Mouse (Mus musculus) spleen, adult 12 weeks (tissue): Measurements from ENCODE around the gene Pde4b.

Experiments
- DNase-seq: peaks from one replicate; pipeline ENCODE4 v3.0.0; 2022; ENCODE audit warnings: low spot score

The Pde4b gene

DNA sequence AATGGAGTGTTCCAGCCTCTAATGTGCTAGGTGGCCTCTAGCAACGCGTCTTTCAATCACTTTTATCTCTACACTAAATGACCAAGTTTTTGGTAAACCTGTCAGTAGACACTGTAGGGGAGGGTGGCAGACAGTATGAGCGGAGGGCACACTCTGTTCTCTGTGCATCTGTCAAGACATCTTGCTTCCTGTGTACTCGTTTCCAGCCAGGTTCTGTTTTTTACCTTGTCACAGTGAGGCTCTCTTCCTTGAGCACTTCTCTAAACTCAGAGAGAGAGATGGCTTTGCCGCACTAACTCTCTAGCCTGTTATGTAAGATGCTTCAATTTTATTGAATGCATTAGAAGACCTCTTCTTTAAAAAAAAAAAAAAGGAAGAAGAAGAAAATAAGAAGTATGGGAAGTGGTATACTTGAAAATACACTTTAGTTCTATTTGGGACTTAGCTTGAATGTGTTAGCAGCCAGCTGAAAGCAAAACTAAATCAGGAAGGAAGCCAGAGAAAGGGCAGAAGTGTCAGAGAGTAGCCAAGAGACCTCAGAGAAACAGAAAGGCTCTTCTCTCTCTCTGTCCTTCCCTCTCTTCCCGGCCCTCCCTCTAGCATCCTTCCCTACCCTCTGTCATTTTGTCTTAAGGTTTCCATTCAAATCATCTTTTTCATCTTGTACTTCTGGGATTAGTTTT is 202.8 kb downstream of the Pde4b start:
- DNase-seq: no peak

DNA sequence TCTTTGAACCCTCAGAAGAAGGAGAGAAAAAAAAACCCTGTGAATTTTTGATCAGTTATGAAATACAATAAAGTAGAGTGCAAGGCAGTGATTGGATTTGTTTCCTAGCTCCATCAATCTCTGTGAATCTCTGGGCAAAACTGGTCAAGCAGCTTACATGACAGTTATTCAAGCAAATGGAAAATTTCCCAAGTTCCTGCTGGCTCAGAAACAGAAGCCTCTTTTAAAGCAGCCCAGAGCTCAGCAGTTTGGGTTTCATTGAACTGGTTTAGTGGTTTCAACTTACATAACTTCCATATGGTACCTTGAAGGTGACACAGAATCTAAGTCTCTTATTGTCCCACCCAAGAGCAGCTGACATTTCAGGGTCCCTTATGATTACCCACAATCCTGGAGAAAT is 210.2 kb downstream of the Pde4b start:
- no peak for DNase-seq

DNA sequence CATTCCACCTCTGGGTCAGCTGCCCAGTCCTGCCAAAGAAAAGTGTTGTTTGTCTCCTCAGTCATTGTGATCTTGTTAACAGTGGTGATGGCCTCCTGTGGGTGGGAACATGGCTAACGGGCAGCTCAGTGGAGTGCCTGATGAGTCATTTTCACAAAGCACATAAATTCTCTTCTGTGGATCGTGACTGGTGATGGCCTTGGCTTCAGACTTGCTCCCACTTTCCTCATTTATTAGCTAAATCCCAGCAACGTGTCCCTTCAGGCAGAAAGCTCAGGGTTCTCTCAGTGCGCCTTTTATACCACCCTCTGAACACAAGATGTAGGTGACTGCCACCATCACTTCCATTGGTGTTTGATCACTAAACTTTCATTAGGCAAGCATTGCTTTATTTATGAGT is 215.2 kb downstream of the Pde4b start:
- DNase-seq: no peak

DNA sequence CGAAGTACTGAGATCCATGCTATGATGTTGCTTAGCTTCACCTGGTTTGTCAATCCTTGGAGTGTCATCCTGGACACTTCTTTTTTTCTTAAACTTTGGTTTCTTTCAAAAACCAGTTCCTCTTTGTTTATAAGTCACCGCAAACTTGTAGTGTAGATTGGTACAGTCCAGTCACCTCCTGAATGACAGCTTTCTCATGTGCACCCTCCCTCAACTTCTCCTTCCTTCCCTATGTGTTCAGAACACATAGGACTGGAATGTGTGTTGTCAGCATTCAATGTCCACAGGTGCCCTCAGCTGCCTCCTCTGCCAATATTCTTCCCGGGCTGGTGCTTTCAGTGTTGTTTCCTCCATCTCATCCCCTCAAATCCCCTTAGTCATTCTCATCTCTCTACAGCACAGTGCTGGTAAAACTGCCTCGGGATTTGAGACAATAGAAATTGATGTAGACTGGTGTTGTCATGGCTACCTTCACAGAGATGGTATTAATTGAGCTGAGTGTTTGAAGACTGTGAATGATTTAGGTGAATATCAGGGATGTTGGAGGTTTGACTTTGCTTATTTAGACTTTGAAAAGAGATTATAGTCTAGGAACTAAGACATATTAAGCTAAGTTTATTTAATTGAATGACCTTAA is 220.4 kb downstream of the Pde4b start:
- no peak for DNase-seq

DNA sequence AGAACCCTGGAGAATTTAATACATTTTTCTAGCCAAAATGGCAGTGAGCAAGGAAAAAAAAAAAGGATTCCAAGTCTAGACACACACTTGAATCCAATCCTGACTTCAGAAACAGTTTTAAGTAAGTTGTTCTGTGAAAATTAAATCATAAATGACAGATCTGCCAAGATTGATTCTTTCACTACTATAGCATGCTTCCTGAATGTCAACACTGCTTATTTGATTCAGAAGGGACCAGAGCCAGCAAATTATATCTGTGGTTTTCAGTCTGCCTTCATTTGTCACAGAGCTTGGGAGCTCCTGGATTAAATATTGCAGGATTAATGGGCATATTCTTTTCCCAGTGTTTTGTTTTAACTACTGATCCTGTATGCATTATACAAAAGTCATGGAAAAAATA is 223.3 kb downstream of the Pde4b start:
- no peak for DNase-seq

DNA sequence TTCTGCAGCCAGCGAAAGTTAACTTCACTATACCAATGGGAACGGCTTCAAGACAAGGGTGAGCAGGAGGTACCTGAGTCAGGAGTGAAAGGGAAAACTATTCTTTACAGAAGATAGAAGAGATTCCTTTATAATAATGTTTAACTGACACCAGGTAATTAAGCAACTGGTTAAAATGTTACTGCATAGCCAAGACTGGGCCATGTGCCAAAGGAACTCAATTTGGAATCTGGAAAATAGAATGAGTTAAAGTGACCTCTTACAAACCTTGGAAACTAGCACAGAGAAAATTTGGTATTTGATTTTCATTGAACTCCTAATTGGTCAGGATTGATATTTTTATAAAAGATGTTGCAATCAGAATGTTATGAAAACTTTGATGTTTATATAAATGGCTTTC is 228.7 kb downstream of the Pde4b start:
- DNase-seq: no peak

DNA sequence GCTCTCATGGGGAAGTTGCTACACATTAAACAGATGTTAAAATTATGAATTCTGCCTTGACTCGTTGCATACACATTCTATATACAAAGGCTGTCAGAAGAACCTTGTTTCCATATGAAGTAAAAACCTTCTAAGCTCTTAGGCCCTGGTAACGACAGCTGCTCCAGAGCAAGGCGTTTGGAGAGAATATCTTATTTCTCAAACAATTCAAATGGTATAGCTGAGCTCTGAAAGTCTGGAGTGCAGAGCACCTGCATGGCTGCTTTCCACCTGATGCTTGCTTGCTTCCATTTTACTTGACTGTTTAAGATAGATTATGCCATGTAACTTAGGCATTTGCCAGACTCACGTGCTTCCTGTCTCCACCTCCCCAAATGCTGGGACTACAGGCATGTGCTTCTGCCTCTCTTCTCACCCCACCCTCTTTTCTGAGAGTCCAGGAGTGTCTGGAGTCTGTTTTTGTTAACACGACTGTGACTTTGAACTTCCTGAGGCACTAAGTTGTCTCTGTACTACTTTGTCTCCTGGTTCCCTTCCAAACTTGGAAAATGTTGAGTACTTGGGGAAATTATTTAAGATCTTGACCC is 229.4 kb downstream of the Pde4b start:
- DNase-seq: no peak

DNA sequence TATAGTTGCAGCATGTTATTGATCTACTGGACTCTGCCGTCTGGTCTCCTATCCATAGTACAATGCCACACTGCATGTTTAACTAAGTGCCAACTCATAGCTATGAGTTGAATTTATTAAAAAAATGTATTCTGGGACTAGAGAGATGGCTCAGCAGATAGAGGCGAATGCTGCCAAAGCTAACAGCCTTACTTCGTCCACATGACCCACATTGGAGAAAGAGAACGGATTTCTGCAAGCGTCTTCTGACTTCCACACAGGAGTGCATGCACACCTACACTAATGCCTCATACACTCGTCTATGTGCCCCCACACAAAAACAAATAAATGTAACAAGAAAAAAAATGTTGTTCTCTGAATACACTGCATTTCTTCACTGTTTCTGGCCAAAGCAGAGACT is 231.3 kb downstream of the Pde4b start:
- no peak for DNase-seq

DNA sequence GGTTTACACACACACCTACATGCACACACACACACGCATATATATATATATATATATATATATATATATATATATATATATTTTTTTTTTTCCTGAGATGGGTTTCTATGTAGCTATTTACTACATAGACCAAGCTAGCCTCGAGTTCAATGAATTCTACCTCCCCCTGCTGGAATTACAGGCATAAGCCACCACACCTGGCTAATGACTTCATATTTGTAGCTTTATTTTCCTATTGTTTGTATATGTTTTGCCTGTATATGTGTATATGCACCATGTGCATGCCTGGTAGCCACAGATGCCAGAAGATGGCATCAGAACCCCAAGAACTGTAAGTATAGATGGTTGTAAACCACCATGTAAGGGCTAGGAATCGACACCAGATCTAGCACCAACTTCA is 234.0 kb downstream of the Pde4b start:
- DNase-seq: no peak

DNA sequence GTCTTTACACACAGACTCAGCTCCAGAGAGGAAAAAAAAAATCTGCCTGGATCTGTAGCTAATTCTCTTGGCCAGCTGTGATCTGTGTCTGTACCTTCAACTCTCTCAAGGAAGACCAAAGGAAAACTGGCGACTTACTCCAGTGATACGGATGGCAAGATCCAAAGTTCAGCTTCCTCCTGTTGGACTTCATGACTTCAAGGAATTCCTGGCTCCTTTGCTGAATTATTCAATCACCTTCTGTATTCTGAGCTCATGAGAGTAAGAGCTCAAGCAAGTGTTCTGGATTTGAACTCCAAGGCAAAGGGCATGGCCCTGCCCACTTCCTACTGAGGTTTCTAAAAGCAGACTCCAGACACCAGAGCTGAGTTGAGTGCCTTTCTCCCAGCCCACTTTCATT is 245.0 kb downstream of the Pde4b start:
- no peak for DNase-seq

DNA sequence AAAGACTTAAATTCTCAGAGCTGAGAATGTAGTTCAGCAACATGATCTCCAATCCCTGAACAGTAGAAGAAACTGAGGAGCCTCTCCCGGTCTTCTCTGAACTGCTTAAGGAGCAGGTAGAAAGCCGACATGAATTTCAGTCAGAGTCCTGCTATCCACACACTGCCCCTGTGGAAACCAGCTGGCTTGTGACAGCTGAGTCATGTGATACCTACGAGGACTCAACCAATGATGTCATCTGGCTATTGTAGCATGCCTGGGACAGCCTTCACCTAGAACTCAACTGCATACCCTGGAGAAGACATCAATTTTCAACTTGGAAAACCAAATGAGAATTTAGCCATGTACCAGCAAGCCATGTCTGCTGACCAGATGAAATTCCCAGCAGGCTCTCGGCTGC is 245.5 kb downstream of the Pde4b start:
- no peak for DNase-seq

DNA sequence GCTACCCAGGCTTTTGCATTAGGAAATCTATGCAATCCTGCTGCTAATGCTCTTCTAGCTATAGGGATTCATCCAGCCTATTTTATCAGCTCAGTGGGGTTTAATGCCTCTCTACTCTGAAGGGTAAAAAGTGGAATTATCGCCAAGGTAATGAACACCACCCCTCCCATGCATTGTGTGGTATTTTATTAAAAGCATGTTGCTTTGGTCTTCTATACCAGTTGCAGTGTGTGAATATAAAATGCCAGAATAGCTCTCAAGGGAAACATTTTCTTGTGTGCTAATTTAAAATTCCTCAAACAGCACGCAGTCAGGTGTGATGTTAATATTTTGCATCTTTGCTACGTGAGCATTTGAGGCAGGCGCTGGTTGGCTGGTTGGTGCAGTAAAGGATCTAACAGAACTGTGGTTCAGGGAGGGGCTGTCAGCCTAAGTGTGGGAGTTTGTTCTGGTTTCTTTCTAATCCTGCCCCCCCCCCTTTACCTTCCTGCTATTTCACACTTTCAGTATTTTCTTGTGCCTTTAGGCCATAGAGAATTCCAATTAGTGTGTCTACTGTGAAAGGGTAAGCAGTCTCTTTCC is 259.7 kb downstream of the Pde4b start:
- no peak for DNase-seq

DNA sequence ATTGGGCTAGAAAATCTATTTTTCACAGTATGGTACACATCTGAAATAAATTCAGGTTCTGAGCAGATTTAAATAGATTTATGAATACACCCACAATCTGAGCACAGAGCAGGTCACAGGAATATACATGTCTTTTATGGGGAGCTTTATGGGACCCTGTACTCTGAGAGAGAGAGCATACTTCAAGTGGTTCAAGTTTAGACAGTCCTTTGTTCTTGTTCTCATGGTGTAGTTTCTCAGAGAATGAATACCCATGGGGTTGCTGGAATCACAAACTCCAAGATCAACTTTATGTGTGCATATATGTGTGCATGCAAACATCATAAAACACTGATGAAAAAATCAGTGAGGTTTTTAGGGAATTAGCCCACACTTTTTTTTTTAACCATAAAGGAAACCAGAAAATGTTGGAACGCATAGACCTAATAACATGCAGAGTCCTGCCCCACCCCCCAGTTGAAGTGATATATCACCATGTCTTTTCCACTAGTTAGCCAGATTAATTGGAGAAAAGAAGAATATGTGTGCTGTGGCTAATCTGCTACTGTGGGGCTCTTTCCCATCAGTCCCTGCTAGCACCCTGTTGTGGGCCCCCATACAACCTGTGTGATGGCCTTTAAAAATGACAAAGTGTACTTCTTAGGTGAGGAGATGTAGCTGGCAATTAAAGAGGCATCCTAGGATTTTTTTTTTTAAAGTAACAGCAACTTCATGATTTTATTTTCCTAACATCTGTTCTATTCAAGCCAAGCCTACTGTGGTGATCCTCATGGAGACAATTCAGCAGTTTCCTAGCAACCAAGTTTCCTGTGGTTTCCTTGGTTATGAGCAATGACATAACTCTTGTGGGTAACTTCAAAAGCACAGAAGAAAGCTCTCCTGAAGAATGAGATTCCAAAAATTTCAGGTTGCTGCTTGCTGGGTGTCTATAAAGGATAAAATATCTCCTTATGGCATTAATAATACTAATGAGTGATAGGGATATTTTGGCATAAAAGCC is 264.4 kb downstream of the Pde4b start:
- DNase-seq: no peak

DNA sequence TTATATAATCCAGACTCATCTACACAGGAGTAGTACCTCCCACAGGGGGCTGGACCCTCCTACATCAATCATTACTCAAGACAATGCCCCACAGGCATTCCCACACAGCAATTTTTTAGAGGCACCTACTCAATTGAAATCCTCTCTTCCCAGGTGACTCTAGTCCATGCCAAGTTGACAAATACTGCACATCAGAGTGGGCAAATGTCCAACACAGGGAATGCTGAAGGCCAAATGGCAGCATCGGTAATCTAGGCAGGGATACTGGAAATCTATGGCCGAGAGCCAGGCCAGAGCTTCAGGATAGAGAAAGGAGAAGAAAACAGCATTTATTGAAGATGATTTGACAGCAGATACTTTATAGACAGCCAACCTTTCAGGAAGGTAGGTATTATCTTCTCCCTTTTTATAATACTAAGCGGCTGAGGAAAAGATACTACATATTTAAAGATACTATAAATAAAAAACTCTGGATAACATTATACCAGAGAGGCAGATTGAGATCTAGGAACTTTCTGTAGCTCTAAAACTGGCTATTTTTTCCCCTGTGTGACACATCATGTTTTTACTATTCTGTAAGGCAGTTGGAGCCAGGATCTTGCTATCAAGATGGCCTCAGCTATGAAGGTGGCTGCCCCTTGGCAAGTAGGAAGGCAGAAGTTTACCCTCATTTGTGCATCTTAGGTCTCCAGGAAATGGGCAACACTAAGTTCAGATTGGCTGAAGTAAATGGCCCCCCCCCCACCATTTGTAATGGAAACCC is 266.5 kb downstream of the Pde4b start:
- no peak for DNase-seq

DNA sequence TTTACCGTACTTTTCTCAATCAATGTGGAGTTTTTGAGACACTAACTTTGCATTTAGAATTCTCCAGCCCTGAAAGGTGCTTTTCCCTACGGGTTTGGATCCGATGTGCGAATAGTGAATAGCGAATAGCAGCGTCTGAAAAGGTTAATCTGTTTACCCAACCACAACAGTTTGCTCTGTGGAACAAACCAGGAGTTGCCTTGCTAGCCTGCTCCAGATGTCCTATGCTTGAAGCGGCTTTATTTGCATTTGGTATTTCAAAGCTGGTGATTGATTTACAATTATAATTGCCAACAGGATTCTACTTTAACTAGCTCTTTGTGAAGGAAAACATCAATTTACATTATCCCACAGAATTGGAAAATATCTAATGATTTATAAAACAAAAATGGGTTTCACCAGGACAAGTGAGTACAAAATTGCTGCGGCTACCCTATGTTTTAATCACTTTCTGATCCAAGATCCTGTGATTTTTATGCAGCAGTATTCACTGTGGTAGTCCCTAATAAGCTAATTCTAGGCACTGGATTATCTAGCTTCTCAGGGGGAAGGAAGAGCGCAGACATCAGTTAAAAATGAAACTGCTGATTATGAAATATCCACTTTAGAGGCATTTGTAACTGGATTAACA is 280.9 kb downstream of the Pde4b start:
- no peak for DNase-seq

DNA sequence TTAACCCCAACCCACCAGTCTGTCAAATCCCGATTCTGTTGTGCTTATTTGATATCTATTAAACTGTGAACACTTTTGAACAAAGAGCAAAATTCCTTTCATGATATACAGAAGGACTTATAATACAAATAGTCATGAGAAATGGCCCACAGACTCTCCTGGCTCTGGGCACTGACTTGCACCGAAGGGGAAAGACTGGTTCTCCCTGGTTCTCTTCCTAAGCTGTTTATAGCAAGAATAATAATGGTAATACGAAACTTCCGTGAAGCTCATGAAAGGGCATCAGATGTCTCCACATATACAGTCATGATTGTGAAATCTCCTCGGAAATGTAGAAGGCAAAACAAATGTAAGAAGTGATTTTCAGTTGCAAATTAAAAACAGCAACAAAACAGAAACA is 287.3 kb downstream of the Pde4b start:
- no peak for DNase-seq

DNA sequence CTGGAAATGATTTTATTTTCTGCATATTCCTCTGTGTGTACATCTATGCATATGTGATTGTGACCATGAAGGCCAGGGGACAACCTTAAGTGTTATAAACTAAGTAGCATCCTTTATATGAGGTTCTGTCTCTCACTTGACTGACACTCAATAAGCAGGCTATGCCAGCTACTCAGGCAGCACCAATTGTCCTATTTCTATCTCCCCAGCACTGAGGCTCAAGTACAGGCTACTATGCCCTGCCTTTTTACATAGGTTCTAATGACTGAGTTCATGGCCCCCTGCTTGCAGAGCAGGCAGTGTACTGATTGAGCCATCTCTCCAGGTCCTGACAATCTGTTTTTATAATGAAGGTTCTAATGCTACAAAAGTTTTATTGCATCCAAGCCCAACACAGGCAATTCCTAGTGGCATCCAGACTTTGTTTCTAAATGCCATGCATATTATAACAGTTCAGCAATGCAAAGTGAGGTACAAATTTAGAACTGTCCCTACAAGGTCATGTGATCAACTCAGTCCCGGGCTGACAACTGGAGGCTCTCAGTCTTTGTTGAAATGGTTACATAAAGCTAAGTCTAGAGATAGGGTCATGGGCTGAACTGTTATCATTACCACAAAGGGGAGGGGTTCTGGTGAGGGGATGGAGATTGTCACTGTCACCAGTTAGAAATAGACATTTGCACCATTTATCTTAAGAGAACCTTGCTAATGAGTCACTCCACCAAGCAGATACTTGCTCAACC is 295.6 kb downstream of the Pde4b start:
- DNase-seq: no peak

DNA sequence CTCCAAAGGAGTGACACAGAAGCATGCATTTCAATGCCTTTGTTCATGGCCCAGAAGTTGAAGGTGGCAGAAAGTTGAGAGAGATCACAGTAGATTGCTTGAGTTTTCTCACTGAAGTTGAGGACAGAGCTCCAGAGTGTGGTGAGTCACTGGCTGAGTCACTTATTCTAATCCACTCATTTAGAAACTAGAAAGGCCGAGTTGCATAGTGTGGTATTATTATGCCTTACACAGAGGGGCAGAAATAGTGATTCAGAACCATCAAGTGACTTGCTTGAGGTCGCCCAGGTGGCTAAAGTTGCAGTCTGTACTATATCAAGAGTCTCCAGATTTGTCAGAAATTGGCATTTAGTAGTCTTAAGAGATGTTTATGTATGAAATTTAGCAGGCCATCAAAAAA is 306.3 kb downstream of the Pde4b start:
- DNase-seq: no peak

DNA sequence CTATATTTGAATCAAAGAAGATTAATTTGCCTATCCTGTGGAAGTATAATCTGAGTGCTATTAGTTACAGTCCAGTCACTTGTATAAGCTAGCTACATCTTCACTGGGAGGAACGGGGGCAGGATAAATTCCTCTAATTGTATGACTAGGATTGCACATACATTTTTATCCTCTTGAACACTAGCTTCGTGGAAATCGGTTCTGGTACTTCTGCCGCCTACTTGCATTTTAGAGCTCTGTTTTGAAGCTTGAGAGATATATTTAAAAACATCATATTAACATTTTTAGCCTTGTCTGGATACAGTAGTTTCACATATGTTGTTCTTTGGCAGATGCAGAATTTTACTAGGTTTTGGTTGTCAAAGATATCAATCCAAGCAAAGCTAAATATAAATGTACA is 310.0 kb downstream of the Pde4b start:
- no peak for DNase-seq

DNA sequence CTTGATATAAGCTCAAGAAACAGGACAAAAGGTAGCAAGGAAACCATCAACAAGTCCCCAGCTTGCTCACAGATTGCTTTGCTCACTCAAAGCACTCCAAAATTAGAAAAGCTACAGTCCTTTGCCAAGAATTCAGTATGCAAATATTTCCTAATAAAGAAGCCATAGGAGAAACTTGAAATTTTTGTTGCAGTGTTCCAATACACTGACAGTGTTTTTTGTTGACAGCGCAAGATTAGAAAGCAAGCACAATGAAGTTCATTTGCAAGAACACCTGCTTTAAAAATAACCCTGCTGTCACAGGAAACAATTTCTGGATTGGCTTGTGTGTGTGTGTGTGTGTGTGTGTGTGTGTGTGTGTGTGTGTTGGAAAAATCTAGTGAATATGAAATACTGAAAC is 311.2 kb downstream of the Pde4b start:
- DNase-seq: no peak
